Mouse (Mus musculus): ENCODE measurements around the gene Iqschfp. TPM values are rescaled to one million over a fixed set of nuclear protein-coding genes. Genes with fewer than 3 reads are reported as not detected.
A peak's percentile ranks its signal among the peaks of the same experiment; 100 is the strongest.

Iqschfp gene
- total RNA-seq, 4 experiments from 2014 or later: 5.7 to 17.5 (median 8.7) TPM

GRCm38 (mm10) chr3:68492066-68492465, 600.0 kb downstream of the Iqschfp start:
- DNase-seq (ENCODE audit: low spot score in 2 of 2): no peak

- no peak for DNase-seq (ENCODE audit: low spot score in 2 of 2)
These were observed 600.5 kb downstream of the Iqschfp start for GRCm38 (mm10) chr3:68492513-68492912.

- peak in 1 of 2 experiments; percentile 36 for DNase-seq (ENCODE audit: low spot score in 2 of 2)
These were observed 601.1 kb downstream of the Iqschfp start for GRCm38 (mm10) chr3:68493170-68493585.

GRCm38 (mm10) chr3:68493586-68494295, 601.7 kb downstream of the Iqschfp start:
- peak; percentile 61 to 74 for DNase-seq (ENCODE audit: low spot score in 2 of 2)

- peak in 1 of 2 experiments; percentile 35 for DNase-seq (ENCODE audit: low spot score in 2 of 2)
These were observed 602.5 kb downstream of the Iqschfp start for GRCm38 (mm10) chr3:68494296-68495095.

- DNase-seq (ENCODE audit: low spot score in 2 of 2): peak; percentile 40 to 70
These were observed 603.2 kb downstream of the Iqschfp start for GRCm38 (mm10) chr3:68495096-68495735.

- DNase-seq (ENCODE audit: low spot score in 2 of 2): peak in 1 of 2 experiments; percentile 30
These were observed 603.8 kb downstream of the Iqschfp start for GRCm38 (mm10) chr3:68495736-68496242.

GRCm38 (mm10) chr3:68496513-68496912, 604.5 kb downstream of the Iqschfp start:
- DNase-seq (ENCODE audit: low spot score in 2 of 2): no peak

GRCm38 (mm10) chr3:68499532-68500152, 607.6 kb downstream of the Iqschfp start:
- no peak for DNase-seq (ENCODE audit: low spot score in 2 of 2)

GRCm38 (mm10) chr3:68504838-68505237, 612.8 kb downstream of the Iqschfp start:
- DNase-seq (ENCODE audit: low spot score in 2 of 2): no peak

GRCm38 (mm10) chr3:68506769-68507318, 614.8 kb downstream of the Iqschfp start:
- DNase-seq (ENCODE audit: low spot score in 2 of 2): peak in 1 of 2 experiments; percentile 0

GRCm38 (mm10) chr3:68508629-68509028, 616.6 kb downstream of the Iqschfp start:
- DNase-seq (ENCODE audit: low spot score in 2 of 2): peak in 1 of 2 experiments; percentile 75

GRCm38 (mm10) chr3:68510872-68511271, 618.8 kb downstream of the Iqschfp start:
- DNase-seq (ENCODE audit: low spot score in 2 of 2): peak in 1 of 2 experiments; percentile 4

- DNase-seq (ENCODE audit: low spot score in 2 of 2): no peak
These were observed 619.7 kb downstream of the Iqschfp start for GRCm38 (mm10) chr3:68511744-68512143.

GRCm38 (mm10) chr3:68512327-68512726, 620.3 kb downstream of the Iqschfp start:
- DNase-seq (ENCODE audit: low spot score in 2 of 2): no peak

- DNase-seq (ENCODE audit: low spot score in 2 of 2): peak in 1 of 2 experiments; percentile 13
These were observed 621.5 kb downstream of the Iqschfp start for GRCm38 (mm10) chr3:68513340-68514119.

- peak in 1 of 2 experiments; percentile 3 for DNase-seq (ENCODE audit: low spot score in 2 of 2)
These were observed 622.1 kb downstream of the Iqschfp start for GRCm38 (mm10) chr3:68514120-68514497.

GRCm38 (mm10) chr3:68514717-68515116, 622.7 kb downstream of the Iqschfp start:
- DNase-seq (ENCODE audit: low spot score in 2 of 2): no peak

- DNase-seq (ENCODE audit: low spot score in 2 of 2): peak in 1 of 2 experiments; percentile 67
These were observed 624.5 kb downstream of the Iqschfp start for GRCm38 (mm10) chr3:68516393-68517081.
